Mouse (Mus musculus): Measurements from ENCODE around the gene 2010109A12Rik. TPM values are rescaled to one million over a fixed set of nuclear protein-coding genes. Genes with fewer than 3 reads are reported as not detected.

2010109A12Rik gene
- polyA plus RNA-seq (2014; fragmentation: Nextera tagmentation; extraction: Ambion mirVana) = 1.7 and 2.7 TPM in 2 replicates

DNA sequence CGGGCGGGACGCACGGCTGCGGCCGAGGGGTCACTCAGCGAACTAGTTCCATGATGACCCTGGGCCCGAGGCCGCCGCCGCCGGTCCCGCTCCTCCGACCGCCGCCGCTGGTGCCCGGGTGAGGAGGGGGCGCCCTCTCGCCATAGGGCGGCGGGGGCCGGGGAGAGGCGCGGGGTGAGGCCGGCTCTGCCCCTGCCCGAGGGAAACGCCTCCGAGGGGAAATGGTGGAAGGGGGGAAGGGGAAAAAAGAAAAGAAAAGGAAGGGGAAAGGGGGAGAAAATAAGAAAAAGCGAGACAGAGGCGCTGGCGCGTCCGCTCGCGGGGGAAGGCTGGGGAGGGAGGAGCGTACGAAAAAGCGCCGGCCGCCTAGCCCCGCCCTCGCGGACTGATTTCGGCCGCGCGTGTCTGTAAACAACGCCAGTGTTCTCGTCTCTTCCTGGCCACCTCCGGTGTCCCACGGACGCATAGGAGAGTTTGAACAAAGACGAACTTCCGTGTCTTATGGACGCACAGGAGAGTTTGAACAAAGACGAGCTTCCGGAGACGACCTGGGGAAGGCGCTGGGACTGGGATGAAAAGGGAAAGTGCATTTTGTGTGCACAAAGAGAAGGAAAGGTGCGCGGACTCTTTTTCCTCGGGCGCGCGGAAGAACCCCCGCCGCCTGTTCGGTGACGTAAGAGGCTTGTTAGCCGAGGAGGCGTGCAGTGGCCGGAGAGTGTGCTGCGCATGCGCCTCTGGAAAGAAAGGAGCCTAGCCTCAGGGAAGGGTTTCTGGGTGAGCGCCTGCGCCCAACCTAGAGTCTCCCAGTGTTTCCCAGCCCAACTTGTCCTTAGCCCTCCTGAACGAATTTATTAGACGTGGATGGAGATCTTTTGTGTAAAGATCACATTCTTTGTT lies at the start of gene 2010109A12Rik, which contains the start of gene Ccni:
2010109A12Rik (plus strand) TSS at position 410 of the 897 bp plus-strand sequence.
Ccni (minus strand) TSS at position 387 of the 897 bp plus-strand sequence.
- peak within 1 kb of the TSS; percentile 93 for H3K9ac ChIP-seq (ENCODE audit: low read length)

DNA sequence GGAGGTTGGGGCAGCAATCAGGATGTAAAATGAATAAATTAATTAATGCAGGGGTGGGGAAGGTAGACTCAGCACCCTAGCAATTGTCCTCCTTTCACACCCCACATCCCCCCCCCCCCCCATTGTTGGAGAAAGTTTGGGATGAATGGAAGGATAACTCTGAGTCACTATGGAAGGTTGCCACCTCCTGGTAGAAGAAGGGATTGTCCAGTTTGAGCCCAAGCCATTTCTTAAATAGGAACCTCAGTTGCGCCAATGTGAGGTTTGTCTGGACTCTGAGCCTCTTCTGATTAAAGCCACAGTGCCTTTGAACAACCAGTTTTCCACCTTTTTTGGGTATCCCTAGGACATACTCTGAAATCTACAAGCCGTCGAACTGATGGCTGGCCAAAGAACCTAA lies 42.8 kb upstream of the 2010109A12Rik start:
- Histone ChIP-seq H3K4me3 (ENCODE audit: low read depth, low read length) (no peak overlapping the region), H3K27me3 (ENCODE audit: control insufficient read depth, insufficient read depth, low read length) (no peaks in the 10 kb centered on the region), H3K4me1 (replicated peaks; ENCODE audit: control insufficient read depth, insufficient read depth, low read length) (no peaks in the 10 kb centered on the region), H3K9me3 (ENCODE audit: control insufficient read depth, low read length) (no peaks in the 10 kb centered on the region), H3K4me2 (ENCODE audit: low read depth, low read length, severe bottlenecking) (no peak overlapping the region), H3K27ac (ENCODE audit: low read depth, low read length) (no peak overlapping the region), H3K36me3 (ENCODE audit: control insufficient read depth, insufficient read depth, low read length) (peaks cover 23% of the 10 kb centered on the region), H3K9ac (ENCODE audit: low read length) (no peak overlapping the region)
- DNase-seq (ENCODE audit: low spot score) (no peak), ATAC-seq (replicated peaks; ENCODE audit: low FRiP score) (no peak)
- WGBS = 86% methylated on average over 3 of the region's 3 CpGs

More for the DNA sequence above, at the start of gene 2010109A12Rik, which contains the start of gene Ccni:
- Histone ChIP-seq H3K9me3 (ENCODE audit: control insufficient read depth, low read length) (no peaks in the 10 kb centered on the region), H3K27ac (ENCODE audit: low read depth, low read length) (peak within 1 kb of the TSS; percentile 85), H3K4me2 (ENCODE audit: low read depth, low read length, severe bottlenecking) (peak within 1 kb of the TSS; percentile 71), H3K4me3 (ENCODE audit: low read depth, low read length) (peak within 1 kb of the TSS; percentile 90), H3K27me3 (ENCODE audit: control insufficient read depth, insufficient read depth, low read length) (no peaks in the 10 kb centered on the region), H3K36me3 (ENCODE audit: control insufficient read depth, insufficient read depth, low read length) (no peaks in the 10 kb centered on the region), H3K4me1 (replicated peaks; ENCODE audit: control insufficient read depth, insufficient read depth, low read length) (peaks cover 5% of the 10 kb centered on the region; the same call in 1 of the 2 replicates)
- ATAC-seq (replicated peaks; ENCODE audit: low FRiP score) (peak; percentile 96), DNase-seq (ENCODE audit: low spot score) (peak; percentile 96)
- WGBS = under 1% methylated on average over 77 of the region's 79 CpGs

DNA sequence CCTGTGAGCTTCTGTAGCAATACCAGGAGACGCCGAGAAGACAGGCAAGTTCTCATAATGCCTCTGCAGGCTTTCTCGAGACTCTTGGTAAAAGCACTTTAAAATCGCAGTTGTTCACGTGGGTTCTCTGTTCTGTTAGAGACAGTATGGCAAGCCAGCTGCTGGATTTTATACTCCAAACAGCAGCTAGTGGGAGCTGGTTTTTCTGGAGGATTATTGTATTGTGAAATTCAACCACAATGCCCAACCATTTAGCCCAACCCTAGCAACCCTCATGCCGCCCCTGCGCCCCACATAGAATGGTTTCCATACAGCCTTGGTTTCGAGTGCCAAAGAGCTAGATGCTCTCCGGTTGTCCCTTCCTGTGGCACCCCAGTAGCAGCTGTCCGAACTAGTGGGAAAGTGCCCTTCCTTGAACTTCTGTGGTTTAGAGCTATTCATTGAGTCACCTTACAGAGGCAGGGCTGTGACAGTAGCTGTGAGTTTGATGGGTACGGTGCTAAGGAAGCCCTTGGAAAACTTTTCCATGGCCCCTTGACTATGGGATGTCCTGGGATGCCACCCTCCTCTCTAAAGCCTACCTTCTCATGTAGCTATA lies 38.3 kb upstream of the 2010109A12Rik start:
- H3K27ac ChIP-seq (ENCODE audit: low read depth, low read length) = no peak overlapping the region
- H3K36me3 ChIP-seq (ENCODE audit: control insufficient read depth, insufficient read depth, low read length) = peaks cover 16% of the 10 kb centered on the region
- no peak overlapping the region for H3K4me3 ChIP-seq (ENCODE audit: low read depth, low read length)
- no peaks in the 10 kb centered on the region for H3K9me3 ChIP-seq (ENCODE audit: control insufficient read depth, low read length)
- WGBS = 95% methylated on average over 11 of the region's 11 CpGs
- no peaks in the 10 kb centered on the region for H3K4me1 ChIP-seq (replicated peaks; ENCODE audit: control insufficient read depth, insufficient read depth, low read length)
- no peak overlapping the region for H3K4me2 ChIP-seq (ENCODE audit: low read depth, low read length, severe bottlenecking)
- H3K27me3 ChIP-seq (ENCODE audit: control insufficient read depth, insufficient read depth, low read length) = no peaks in the 10 kb centered on the region
- DNase-seq (ENCODE audit: low spot score) = no peak
- no peak overlapping the region for H3K9ac ChIP-seq (ENCODE audit: low read length)
- no peak for ATAC-seq (replicated peaks; ENCODE audit: low FRiP score)

DNA sequence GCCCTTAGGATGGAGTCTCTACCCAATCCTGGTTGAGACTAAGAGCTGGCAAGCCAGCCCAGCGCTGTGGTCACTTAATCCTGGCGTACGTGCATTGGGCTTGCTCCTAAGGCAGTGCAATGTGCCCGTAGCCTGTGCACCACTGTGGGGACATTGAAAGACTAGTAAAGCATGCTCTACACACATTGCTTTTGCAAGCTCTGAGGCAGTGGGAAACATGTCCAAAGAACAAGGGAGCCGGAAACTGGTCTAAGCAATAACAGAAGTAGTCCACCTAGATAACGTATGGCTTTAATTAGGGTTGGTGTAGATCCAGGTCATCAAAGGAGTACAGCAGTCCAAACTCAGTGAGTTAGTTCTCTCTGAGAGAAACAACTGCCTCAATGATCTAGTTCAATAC lies 37.7 kb upstream of the 2010109A12Rik start:
- Histone ChIP-seq H3K4me1 (replicated peaks; ENCODE audit: control insufficient read depth, insufficient read depth, low read length) (no peaks in the 10 kb centered on the region), H3K27ac (ENCODE audit: low read depth, low read length) (no peak overlapping the region), H3K4me3 (ENCODE audit: low read depth, low read length) (no peak overlapping the region), H3K9me3 (ENCODE audit: control insufficient read depth, low read length) (no peaks in the 10 kb centered on the region), H3K36me3 (ENCODE audit: control insufficient read depth, insufficient read depth, low read length) (peaks cover 16% of the 10 kb centered on the region), H3K27me3 (ENCODE audit: control insufficient read depth, insufficient read depth, low read length) (no peaks in the 10 kb centered on the region), H3K4me2 (ENCODE audit: low read depth, low read length, severe bottlenecking) (no peak overlapping the region), H3K9ac (ENCODE audit: low read length) (no peak overlapping the region)
- DNase-seq (ENCODE audit: low spot score) (no peak), ATAC-seq (replicated peaks; ENCODE audit: low FRiP score) (no peak)
- 83% methylated on average over 6 of the region's 6 CpGs for WGBS

- H3K4me2 ChIP-seq (ENCODE audit: low read depth, low read length, severe bottlenecking) = no peak overlapping the region
- no peak for DNase-seq (ENCODE audit: low spot score)
- no peak overlapping the region for H3K4me3 ChIP-seq (ENCODE audit: low read depth, low read length)
- H3K9ac ChIP-seq (ENCODE audit: low read length) = no peak overlapping the region
- H3K4me1 ChIP-seq (replicated peaks; ENCODE audit: control insufficient read depth, insufficient read depth, low read length) = no peaks in the 10 kb centered on the region
- WGBS = 95% methylated on average over 15 of the region's 15 CpGs
- no peaks in the 10 kb centered on the region for H3K27me3 ChIP-seq (ENCODE audit: control insufficient read depth, insufficient read depth, low read length)
- peaks cover 17% of the 10 kb centered on the region for H3K36me3 ChIP-seq (ENCODE audit: control insufficient read depth, insufficient read depth, low read length)
- no peaks in the 10 kb centered on the region for H3K9me3 ChIP-seq (ENCODE audit: control insufficient read depth, low read length)
- no peak overlapping the region for H3K27ac ChIP-seq (ENCODE audit: low read depth, low read length)
- no peak for ATAC-seq (replicated peaks; ENCODE audit: low FRiP score)
Measured at GRCm38 (mm10) chr5:93171420-93171819, 34.9 kb upstream of the 2010109A12Rik start.

GRCm38 (mm10) chr5:93172536-93172935 lies 33.8 kb upstream of the 2010109A12Rik start:
- H3K27me3 ChIP-seq (ENCODE audit: control insufficient read depth, insufficient read depth, low read length) = no peaks in the 10 kb centered on the region
- H3K4me1 ChIP-seq (replicated peaks; ENCODE audit: control insufficient read depth, insufficient read depth, low read length) = no peaks in the 10 kb centered on the region
- peaks cover 8% of the 10 kb centered on the region; the same call in 1 of the 2 replicates for H3K36me3 ChIP-seq (ENCODE audit: control insufficient read depth, insufficient read depth, low read length)
- 83% methylated on average over 6 of the region's 6 CpGs for WGBS
- ATAC-seq (replicated peaks; ENCODE audit: low FRiP score) = no peak
- no peak overlapping the region for H3K27ac ChIP-seq (ENCODE audit: low read depth, low read length)
- no peak overlapping the region for H3K9ac ChIP-seq (ENCODE audit: low read length)
- H3K4me3 ChIP-seq (ENCODE audit: low read depth, low read length) = no peak overlapping the region
- H3K4me2 ChIP-seq (ENCODE audit: low read depth, low read length, severe bottlenecking) = no peak overlapping the region
- H3K9me3 ChIP-seq (ENCODE audit: control insufficient read depth, low read length) = no peaks in the 10 kb centered on the region
- no peak for DNase-seq (ENCODE audit: low spot score)

- no peak for ATAC-seq (replicated peaks; ENCODE audit: low FRiP score)
- WGBS = 90% methylated on average over 6 of the region's 6 CpGs
- H3K4me2 ChIP-seq (ENCODE audit: low read depth, low read length, severe bottlenecking) = no peak overlapping the region
- no peak overlapping the region for H3K9ac ChIP-seq (ENCODE audit: low read length)
- H3K27me3 ChIP-seq (ENCODE audit: control insufficient read depth, insufficient read depth, low read length) = no peaks in the 10 kb centered on the region
- H3K9me3 ChIP-seq (ENCODE audit: control insufficient read depth, low read length) = no peaks in the 10 kb centered on the region
- no peak overlapping the region for H3K27ac ChIP-seq (ENCODE audit: low read depth, low read length)
- peaks cover 10% of the 10 kb centered on the region; the same call in 1 of the 2 replicates for H3K36me3 ChIP-seq (ENCODE audit: control insufficient read depth, insufficient read depth, low read length)
- H3K4me3 ChIP-seq (ENCODE audit: low read depth, low read length) = no peak overlapping the region
- no peaks in the 10 kb centered on the region for H3K4me1 ChIP-seq (replicated peaks; ENCODE audit: control insufficient read depth, insufficient read depth, low read length)
- no peak for DNase-seq (ENCODE audit: low spot score)
Measured at GRCm38 (mm10) chr5:93174675-93175074, 31.6 kb upstream of the 2010109A12Rik start.

DNA sequence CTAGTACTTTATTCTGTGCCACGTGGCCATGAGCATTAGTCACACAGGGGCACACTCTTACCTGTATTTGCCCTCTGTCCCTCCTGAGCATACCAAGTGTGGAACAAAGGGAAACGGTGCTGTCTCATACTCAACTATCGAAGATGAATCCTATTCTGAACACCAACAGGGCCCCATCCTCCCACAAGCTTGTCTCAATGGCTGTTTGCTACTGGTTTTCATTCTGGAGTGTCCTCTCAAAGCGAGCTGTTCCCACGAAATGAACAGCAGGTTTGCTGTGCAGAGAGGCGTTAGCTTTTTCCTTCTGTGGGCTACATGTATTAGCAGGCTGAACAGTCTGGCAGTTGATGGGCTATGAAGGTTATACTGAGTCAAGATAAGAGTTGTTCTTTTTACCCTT lies 27.7 kb upstream of the 2010109A12Rik start:
- Histone ChIP-seq H3K36me3 (ENCODE audit: control insufficient read depth, insufficient read depth, low read length) (peaks cover 8% of the 10 kb centered on the region; the same call in 1 of the 2 replicates), H3K27me3 (ENCODE audit: control insufficient read depth, insufficient read depth, low read length) (no peaks in the 10 kb centered on the region), H3K27ac (ENCODE audit: low read depth, low read length) (no peak overlapping the region), H3K4me1 (replicated peaks; ENCODE audit: control insufficient read depth, insufficient read depth, low read length) (no peaks in the 10 kb centered on the region), H3K4me2 (ENCODE audit: low read depth, low read length, severe bottlenecking) (no peak overlapping the region), H3K9me3 (ENCODE audit: control insufficient read depth, low read length) (no peaks in the 10 kb centered on the region), H3K4me3 (ENCODE audit: low read depth, low read length) (no peak overlapping the region), H3K9ac (ENCODE audit: low read length) (no peak overlapping the region)
- ATAC-seq (replicated peaks; ENCODE audit: low FRiP score) = no peak
- DNase-seq (ENCODE audit: low spot score) = no peak
- 84% methylated on average over 6 of the region's 6 CpGs for WGBS
